Mouse (Mus musculus): Measurements from ENCODE around the gene Gpr161.

The Gpr161 gene

GRCm38 (mm10) chr1:165295489-165295888 is at the start of gene Gpr161:
Gene Gpr161 (plus strand): TSS chr1:165295789.
- no peak for DNase-seq (ENCODE audit: low spot score in 2 of 2)

GRCm38 (mm10) chr1:165246587-165246986 is 49.0 kb upstream of the Gpr161 start:
- DNase-seq (ENCODE audit: low spot score in 2 of 2): no peak

- DNase-seq (ENCODE audit: low spot score in 2 of 2): peak in 1 of 2 experiments; percentile 56
Observed at GRCm38 (mm10) chr1:165247085-165247484, 48.5 kb upstream of the Gpr161 start.

GRCm38 (mm10) chr1:165247788-165248187 is 47.8 kb upstream of the Gpr161 start:
- no peak for DNase-seq (ENCODE audit: low spot score in 2 of 2)

- DNase-seq (ENCODE audit: low spot score in 2 of 2): no peak
Observed at GRCm38 (mm10) chr1:165248842-165249241, 46.7 kb upstream of the Gpr161 start.

- DNase-seq (ENCODE audit: low spot score in 2 of 2): no peak
Observed at GRCm38 (mm10) chr1:165250546-165250945, 45.0 kb upstream of the Gpr161 start.

- DNase-seq (ENCODE audit: low spot score in 2 of 2): peak; percentile 8 to 49
Observed at GRCm38 (mm10) chr1:165252027-165252671, 43.4 kb upstream of the Gpr161 start.

- DNase-seq (ENCODE audit: low spot score in 2 of 2): no peak
Observed at GRCm38 (mm10) chr1:165274946-165275345, 20.6 kb upstream of the Gpr161 start.

GRCm38 (mm10) chr1:165280741-165281140 is 14.8 kb upstream of the Gpr161 start:
- DNase-seq (ENCODE audit: low spot score in 2 of 2): no peak

GRCm38 (mm10) chr1:165281351-165282221 is 14.0 kb upstream of the Gpr161 start:
- DNase-seq (ENCODE audit: low spot score in 2 of 2): peak; percentile 55 to 76

- no peak for DNase-seq (ENCODE audit: low spot score in 2 of 2)
Observed at GRCm38 (mm10) chr1:165282222-165282966, 13.2 kb upstream of the Gpr161 start.

- no peak for DNase-seq (ENCODE audit: low spot score in 2 of 2)
Observed at GRCm38 (mm10) chr1:165282967-165283345, 12.6 kb upstream of the Gpr161 start.

- no peak for DNase-seq (ENCODE audit: low spot score in 2 of 2)
Observed at GRCm38 (mm10) chr1:165284096-165284495, 11.5 kb upstream of the Gpr161 start.

GRCm38 (mm10) chr1:165288165-165288564 is 7.4 kb upstream of the Gpr161 start:
- DNase-seq (ENCODE audit: low spot score in 2 of 2): no peak

- DNase-seq (ENCODE audit: low spot score in 2 of 2): peak in 1 of 2 experiments; percentile 26
Observed at GRCm38 (mm10) chr1:165289831-165290230, 5.8 kb upstream of the Gpr161 start.

- DNase-seq (ENCODE audit: low spot score in 2 of 2): no peak
Observed at GRCm38 (mm10) chr1:165291606-165292005, 4.0 kb upstream of the Gpr161 start.

- no peak for DNase-seq (ENCODE audit: low spot score in 2 of 2)
Observed at GRCm38 (mm10) chr1:165301108-165301507, 5.5 kb downstream of the Gpr161 start.

GRCm38 (mm10) chr1:165301567-165301966 is 6.0 kb downstream of the Gpr161 start:
- DNase-seq (ENCODE audit: low spot score in 2 of 2): no peak

- peak; percentile 52 to 55 for DNase-seq (ENCODE audit: low spot score in 2 of 2)
Observed at GRCm38 (mm10) chr1:165302455-165303208, 7.0 kb downstream of the Gpr161 start.

- no peak for DNase-seq (ENCODE audit: low spot score in 2 of 2)
Observed at GRCm38 (mm10) chr1:165303209-165303608, 7.6 kb downstream of the Gpr161 start.

- DNase-seq (ENCODE audit: low spot score in 2 of 2): no peak
Observed at GRCm38 (mm10) chr1:165304341-165304740, 8.8 kb downstream of the Gpr161 start.
